Mouse (Mus musculus) cerebellum, adult (tissue): ENCODE measurements around the gene Klhl26.

Experiments
- ATAC-seq: cut with Nextera tagmentation; 2 replicates; pipeline ENCODE4 v1.9.2; 2017; ENCODE audit warnings: mild to moderate bottlenecking, moderate library complexity, mixed read lengths; ENCODE audit not compliant: insufficient number of reproducible peaks, low FRiP score, low TSS enrichment

Gene Klhl26

DNA sequence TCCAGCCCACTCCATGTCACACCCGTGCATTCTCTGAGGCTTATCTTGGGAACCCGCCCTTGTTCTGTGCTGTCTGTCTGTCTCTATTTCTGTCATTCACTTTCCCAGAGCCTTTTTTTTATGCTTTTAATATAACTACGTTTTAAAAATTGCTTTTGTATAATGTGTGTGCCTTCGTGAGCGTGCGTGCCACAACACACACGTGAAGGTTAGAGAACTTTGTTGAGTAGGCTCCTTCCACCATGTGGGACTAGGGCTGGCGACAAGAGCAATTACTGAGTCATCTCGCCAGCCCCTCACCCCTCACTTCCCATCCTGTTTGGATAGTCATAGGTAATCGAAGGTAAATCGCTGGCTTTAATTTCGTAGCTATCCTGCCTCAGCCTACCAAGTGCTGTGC lies 25.8 kb upstream of the Klhl26 start:
- no peak for ATAC-seq

GRCm38 (mm10) chr8:70501820-70502529 lies 25.2 kb upstream of the Klhl26 start:
- no peak for ATAC-seq

- no peak for ATAC-seq
Measured at GRCm38 (mm10) chr8:70500386-70501301, 23.9 kb upstream of the Klhl26 start.

- ATAC-seq, result no peak
Measured at GRCm38 (mm10) chr8:70495771-70496062, 18.9 kb upstream of the Klhl26 start.

DNA sequence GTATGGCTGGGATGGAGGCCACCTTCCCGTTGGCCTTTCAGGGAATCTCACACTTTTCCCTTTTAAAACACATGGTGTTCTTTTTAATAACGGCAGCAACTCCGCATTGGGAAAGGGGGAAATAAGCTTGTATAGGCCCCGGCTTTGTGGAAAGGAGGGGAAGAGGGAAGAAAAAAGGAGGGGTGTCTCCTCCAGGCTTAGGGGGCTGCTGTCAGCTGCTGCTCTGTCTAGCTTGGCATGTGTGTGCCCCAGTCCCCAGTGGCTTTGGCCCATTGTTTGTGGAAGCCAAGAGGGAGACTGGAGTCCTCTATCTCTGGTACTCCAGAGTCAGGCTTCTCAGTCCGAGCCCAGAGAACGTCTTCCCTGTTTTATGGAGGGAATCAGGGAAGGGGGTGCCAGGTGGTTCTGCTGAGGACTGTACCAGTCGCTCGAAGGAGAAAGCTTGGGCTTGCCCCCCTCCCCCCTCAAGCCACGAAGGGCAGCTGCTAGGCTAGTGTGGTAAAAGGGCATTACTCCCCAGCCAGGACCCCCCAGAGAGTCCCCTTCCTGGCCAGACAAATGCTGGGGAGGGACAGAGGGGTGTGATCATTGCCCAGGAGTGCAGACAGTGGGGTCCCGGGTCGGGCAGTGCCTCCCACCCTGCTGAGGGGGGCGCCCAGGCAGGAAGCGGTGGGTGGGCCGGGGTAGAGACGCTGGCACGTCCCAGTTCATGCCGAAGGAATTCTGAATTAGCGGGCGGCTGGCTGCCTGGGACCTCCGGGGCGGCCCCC lies 18.4 kb upstream of the Klhl26 start:
- ATAC-seq, result no peak

DNA sequence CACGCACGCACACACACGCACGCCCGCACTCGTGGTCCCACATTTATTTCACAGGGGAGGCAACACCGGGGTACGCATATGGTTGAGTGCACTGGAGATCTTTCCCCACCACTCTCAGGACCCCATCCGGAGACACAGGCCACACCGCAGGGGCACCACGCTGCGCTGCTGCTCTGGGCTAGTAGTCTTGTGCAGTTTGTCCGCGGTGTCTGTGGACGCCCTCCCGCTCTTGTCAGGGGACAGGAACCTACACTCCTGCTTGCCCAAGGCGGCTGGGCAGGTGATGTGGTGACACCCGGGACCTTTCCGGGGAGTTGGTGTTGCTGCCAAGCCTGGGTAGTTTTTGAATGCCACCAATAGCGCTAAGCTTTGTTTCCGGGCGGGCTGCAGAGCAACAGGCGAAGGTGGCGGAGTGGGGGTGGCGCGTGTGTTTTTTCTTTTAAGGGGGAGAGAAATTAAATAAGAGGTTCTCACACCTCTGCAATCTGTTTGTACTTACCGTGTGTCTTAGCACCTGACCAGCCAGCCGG lies 17.7 kb upstream of the Klhl26 start:
- ATAC-seq, result no peak

GRCm38 (mm10) chr8:70493692-70494415 lies 17.1 kb upstream of the Klhl26 start:
- no peak for ATAC-seq

GRCm38 (mm10) chr8:70492664-70493640 lies 16.2 kb upstream of the Klhl26 start, which contains the start of gene Crlf1:
Gene Crlf1, plus strand, starts transcription at chr8:70493158.
- ATAC-seq, result no peak

DNA sequence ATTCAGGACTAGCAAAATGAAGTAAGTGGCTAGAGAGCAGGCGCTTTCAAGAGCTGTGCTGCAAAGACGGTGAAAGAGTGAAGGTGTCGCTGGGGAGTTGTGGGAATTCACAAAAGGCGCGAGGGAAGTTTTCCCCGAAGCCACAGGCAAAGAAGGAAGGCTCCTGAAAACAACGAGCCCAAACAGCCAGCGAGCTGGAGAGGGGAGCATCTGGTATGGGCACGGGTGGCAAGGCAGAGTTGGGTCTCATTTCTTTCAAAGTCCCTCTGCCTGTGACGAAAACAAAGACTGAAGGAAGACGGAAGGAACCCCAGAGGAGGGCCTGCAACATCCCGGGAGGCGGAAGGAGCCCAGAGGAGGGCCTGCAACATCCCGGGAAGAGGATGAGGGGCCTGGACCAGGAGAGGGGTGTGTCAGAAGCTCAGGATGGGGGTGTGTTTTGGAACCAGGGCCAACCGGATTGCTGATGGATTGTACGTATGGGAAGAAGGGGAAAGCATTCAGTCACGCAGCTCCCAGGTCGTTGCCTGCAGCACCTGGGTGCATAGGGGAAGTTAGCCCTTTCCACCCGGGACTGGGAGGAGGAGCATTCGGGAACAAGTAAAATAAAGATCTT lies 14.2 kb upstream of the Klhl26 start:
- no peak for ATAC-seq

DNA sequence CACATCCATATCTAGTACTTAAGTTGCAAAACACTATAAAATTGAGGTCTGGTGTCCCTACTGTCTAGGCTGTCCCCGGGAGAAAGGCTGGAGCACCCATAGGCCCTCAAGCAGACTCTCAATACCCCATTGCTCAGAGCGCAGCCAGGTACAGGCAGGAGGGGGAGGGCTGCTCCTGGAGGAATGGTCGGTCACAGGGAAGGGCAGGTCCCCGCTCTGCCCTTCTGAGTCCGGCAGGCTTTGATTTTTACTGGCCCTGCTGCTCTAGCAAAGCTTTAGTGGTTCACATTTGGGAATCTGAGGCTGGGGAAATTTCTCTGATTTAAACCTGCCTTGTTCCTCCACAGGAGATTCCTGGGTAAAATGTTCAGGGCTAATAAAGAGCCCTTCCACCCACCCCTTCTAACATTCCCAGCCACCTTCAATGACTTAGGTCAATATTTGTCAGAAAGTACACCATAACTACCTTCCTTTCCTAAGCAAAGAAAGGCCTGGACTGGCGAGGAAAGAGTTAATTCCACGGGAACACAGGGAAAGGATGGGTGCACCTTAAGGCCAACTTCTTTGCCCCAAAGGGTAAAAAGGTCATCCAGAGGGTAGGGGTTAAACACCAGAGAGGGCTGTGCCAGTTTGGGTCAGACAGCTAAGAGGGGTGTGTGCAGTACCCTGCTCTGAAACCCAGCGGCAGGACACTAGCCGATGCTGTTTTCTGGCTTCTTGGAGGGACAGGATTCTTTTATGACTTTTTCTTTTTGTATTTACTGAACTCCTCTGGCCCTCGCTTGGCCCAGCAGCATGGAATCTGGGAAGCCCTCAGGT lies 13.5 kb upstream of the Klhl26 start:
- ATAC-seq, result no peak

- ATAC-seq, result no peak
Measured at GRCm38 (mm10) chr8:70489576-70489975, 12.8 kb upstream of the Klhl26 start.

- ATAC-seq, result no peak
Measured at GRCm38 (mm10) chr8:70488931-70489470, 12.2 kb upstream of the Klhl26 start.

DNA sequence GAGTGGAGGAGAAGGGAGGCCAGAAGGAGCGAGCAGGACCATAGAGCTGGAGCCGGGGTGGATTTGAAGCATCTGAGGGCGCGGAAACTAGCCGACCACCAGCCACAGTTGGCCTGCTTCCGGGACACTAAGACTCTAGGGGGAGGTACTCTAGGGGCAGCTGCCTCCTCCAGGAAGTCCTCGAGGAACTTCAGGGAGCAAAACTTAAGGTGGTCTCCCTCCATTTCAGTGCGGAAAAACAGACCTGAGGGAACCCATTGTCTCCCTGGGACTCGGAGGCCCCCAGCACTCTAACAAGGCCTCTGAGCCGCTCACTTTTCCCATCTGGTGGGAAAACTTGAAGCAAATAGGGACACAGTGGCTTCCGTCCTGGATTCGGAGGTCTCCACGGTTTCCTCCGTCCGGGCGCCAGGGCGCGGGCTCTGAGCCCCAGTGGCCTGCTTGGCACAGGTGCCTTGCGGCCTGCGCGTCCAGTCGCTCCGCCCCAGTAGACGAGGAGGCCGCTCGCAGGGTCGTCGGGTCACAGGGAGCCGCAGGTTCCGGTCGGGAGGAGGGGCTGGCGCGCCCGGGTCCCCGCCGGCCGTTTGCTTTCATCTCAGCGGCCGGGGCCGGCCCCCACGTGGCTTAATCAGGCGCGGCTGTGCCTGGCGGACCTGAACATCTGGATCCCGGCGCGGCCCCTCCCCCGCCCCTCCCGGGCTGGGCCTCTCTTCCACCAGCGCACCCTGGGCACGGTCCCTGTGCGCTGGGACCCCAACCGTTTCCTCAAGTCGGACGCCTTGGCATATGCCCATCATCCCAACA lies 11.4 kb upstream of the Klhl26 start:
- no peak for ATAC-seq

DNA sequence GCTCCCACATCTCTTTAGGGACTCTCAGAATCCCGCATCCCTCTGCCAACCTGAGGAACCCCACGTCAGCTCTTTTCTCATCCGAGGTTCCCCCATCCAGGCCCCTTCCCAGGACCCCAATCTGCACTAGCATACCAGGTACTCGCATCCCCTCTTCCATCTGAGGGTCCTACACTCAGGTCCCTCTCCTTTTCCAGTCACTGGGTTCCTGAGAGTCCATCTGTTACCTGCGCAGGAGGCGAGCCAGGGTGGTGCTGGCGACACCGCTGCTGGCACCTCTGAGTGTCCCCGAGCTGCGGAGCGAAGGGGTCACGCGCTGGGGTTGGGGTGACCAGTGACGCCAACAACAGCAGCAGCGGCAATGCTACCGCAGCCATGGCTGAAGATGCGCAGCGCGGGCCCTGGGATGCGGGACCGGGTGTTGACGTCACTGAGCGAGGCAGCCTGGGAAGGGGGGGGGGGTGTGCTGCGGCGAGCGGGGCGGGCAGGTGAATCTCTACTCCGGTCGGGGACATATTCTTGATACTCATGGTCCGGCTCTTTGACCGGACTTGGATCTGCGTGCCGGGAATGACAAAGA lies 10.3 kb upstream of the Klhl26 start, which contains the start of gene Tmem59l:
Gene Tmem59l (minus strand): TSS at position 418 of the 580 bp plus-strand sequence.
- peak; percentile 59; the same call in 1 of the 2 replicates for ATAC-seq

- ATAC-seq, result peak; percentile 29
Measured at GRCm38 (mm10) chr8:70486191-70486681, 9.5 kb upstream of the Klhl26 start.

DNA sequence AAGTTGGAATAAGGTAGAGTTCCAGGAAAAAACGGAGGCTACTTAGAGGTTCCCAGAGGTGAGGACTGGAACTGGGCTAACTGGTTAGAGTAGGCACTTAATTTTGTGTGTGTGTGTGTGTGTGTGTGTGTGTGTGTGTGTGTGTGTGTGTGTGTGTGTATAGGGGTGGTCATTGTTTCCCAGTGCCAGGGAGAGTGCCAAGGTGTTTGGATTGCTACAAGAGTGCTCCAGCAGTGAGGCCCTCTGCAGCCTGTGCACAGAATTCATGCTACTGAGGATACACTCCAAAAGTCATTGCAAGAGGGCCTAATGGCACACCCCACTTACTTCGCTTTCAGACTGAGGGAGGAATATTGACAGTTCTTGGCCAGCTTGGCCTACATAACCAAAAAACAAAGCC lies 6.2 kb upstream of the Klhl26 start:
- no peak for ATAC-seq
